Mouse (Mus musculus): Measurements from ENCODE around the gene Snrpa1. TPM values are rescaled to one million over a fixed set of nuclear protein-coding genes. Genes with fewer than 3 reads are reported as not detected.
"Not testable (repeated sequence)": the region's sequence is repeated elsewhere in the genome, so short reads cannot be mapped to it uniquely, and the experiment has no call there.

Snrpa1 gene
- 107 and 126 TPM in 2 replicates for total RNA-seq (2017)

DNA sequence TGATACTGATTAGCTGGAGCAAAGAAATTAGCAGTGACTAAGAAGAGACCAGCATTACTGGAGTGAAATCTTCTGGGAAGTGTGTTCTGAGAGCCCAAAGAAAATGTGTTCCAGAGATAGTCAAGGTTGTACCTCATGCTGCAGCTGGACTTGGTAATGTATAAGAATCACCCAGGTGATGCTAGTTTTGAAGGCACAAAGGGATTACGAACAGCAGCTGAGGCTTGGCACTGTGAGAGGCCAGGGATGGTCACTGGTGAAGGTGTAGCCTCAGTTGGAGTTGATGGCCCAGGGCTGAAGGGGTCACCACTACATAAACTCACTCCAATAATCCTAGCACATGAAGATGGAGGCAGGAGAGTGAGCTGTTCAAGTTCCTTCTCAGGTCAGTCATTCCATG is at the start of gene Snrpa1:
Snrpa1 (plus strand) TSS at position 301 of the 400 bp plus-strand sequence.
- ATAC-seq (replicated peaks in 1 of 2; ENCODE audit: insufficient read depth in 1 of 2, low FRiP score in 2 of 2, low TSS enrichment in 1 of 2, low read depth in 1 of 2, poor library complexity in 2 of 2, severe bottlenecking in 2 of 2) = no peak

DNA sequence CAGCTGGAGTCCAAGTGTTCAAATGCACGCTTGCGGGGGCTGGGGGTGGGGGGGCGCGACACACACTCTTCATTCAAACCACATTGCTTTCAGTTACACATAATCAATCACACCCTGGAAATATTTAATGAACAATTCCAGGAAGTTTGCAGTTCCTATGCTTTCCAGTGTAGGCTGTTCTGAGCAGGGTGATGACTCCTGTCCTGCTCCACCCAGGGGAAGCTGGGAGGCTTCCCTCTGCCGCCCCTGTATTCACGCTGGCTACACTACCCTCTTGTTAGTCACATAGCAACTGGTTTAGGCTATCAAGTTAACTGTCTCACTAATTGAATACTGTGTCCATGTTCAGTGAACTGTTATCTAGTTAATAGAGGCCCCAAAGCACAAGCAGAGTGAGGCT is 48.3 kb upstream of the Snrpa1 start:
- no peak for ATAC-seq (replicated peaks in 1 of 2; ENCODE audit: insufficient read depth in 1 of 2, low FRiP score in 2 of 2, low TSS enrichment in 1 of 2, low read depth in 1 of 2, poor library complexity in 2 of 2, severe bottlenecking in 2 of 2)

DNA sequence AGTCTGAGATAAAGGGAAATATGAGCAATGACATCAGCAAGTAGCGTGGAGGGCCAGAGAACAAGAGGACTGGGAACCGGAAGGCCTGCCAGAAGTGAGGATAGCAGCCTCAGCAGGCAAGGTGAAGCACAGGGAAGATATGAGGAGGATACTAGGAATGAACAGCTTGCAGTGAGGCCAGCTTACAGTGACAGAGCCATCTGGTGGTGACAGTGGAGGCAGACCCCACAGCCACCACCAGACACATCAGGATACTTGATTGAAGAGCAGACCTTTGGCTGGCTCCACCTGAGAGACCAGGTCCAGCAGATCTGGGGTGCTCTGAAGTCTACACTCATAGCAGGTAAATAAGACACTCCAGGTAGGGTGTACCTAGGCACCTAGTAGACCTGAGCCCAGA is 31.1 kb upstream of the Snrpa1 start:
- ATAC-seq (replicated peaks in 1 of 2; ENCODE audit: insufficient read depth in 1 of 2, low FRiP score in 2 of 2, low TSS enrichment in 1 of 2, low read depth in 1 of 2, poor library complexity in 2 of 2, severe bottlenecking in 2 of 2) = no peak

DNA sequence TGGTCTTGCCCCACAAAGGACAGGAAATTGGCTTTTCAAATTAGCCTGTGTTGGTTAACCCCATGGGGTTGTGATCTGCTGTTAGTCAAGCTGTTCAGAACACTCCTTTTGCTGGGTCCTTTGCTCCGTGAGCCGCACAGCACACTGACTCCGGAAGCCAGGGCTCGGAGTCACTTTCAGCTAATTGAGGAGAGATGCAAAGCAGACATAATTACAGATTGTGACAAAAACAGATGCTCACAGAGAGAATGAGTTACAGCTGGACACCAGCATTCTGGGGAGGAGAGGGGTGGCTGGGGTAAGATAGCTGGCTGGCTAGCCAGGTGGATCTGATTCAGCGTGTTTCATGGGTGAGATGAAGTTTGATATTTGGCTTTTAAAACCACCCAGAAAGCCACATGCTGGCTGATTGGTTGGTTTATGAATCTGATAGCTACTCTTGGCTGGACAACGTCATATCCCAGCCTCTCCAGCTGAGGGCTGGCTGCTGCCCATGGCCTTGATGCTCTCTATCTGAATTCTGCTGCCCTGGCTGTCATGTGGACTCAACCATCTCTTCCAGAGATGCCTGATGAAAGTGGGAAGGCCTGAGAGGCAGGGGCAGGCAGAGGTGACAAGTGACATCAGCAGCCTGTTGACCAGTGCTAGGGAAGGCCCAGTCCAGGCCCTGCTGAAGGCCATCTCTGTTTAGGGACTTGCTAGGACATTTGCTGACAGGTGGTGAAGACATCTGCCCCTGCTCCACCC is 29.9 kb upstream of the Snrpa1 start:
- ATAC-seq (replicated peaks in 1 of 2; ENCODE audit: insufficient read depth in 1 of 2, low FRiP score in 2 of 2, low TSS enrichment in 1 of 2, low read depth in 1 of 2, poor library complexity in 2 of 2, severe bottlenecking in 2 of 2) = no peak

DNA sequence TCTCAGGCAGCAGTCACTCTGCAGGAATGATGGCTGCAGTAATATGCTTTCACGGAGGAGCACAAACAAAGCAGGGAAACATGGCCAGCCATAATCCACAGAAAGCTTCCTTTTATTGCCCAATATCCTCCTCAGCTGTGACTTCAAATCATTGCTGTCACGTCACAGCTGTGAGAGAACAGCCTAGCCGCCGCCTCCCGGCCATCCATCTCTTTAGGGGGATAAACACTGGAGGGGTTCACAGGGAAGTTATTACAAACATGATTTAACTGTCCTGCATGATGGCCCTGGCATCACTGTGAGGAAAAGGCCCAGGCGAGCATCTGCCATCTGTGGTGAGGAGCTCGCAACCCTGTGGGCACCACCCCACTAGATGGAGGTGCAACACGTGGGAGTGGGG is 22.0 kb upstream of the Snrpa1 start:
- no peak for ATAC-seq (replicated peaks in 1 of 2; ENCODE audit: insufficient read depth in 1 of 2, low FRiP score in 2 of 2, low TSS enrichment in 1 of 2, low read depth in 1 of 2, poor library complexity in 2 of 2, severe bottlenecking in 2 of 2)

DNA sequence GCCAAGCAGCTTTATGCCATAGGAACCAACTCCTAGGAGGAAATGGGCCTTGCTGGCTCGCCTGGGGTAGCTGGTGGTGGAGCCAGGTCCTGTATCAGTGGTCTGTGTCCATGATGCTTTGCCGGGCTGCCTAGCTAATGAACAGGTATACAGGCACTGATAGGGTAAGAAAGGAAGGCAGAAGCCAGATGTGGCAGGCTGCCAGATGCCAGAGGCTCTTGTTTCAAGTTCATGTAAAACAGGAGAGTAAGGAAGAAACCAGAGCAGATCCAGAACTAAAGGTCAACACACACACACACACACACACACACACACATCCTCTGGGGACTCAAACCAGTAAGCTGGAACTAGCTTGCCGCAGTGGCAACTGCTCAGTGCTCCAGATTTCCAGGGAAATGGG is 20.5 kb upstream of the Snrpa1 start:
- ATAC-seq (replicated peaks in 1 of 2; ENCODE audit: insufficient read depth in 1 of 2, low FRiP score in 2 of 2, low TSS enrichment in 1 of 2, low read depth in 1 of 2, poor library complexity in 2 of 2, severe bottlenecking in 2 of 2) = no peak

DNA sequence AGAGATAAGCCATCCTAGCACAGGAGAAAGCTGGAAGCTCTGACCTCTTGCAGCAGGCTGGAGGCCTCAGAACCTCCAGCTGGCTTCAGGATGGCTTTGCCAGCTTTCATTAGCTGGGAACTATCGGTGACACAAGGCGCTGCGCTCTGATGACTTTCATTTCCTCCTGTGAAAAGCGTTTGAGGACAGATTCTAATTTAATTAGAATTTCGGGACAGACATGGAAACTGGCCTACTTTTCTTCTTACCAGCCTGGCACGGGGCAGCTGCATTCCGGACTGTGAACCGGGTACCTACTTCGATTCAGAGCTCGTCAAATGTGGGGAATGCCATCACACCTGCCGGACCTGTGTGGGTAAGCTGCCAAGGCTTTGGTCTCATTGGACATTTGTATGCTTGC is 20.1 kb upstream of the Snrpa1 start:
- ATAC-seq (replicated peaks in 1 of 2; ENCODE audit: insufficient read depth in 1 of 2, low FRiP score in 2 of 2, low TSS enrichment in 1 of 2, low read depth in 1 of 2, poor library complexity in 2 of 2, severe bottlenecking in 2 of 2) = no peak

DNA sequence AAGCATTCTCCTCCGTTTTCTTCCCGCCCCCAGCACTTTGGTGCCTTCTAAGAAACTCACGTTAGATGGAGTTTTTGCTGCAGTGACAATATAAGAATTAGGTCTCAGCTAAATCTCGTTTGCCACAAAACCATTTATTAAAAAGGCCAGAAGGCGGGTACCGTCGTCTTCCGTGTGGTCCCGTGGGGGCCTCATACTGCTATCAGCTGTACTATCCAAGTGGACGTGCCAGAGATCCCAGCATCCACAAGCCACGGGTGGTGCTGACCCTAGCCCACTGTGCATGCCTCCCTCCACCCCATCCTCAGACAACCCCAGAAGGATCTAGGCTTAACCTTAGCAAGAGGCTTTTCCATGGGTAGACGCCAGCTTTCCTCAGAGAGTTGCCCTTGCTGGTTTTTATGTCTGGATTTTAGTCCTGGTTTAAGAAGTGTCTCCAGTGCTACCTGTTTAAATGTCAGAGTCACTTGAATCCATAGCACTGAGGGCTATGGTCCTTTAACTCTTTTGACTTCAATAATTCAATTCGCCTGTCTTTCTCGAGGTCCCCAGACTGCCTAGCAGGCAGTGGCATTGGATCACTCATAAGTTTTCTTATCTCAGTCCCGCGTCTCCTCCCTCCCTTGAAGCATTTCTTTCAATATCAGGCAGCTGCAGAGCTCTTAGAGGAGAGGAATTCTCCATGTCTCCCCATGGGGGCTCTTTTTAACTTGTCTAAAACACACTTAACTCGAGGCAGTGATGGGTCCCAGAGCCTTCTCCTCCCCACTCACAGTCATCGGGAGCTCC is 18.6 kb upstream of the Snrpa1 start:
- ATAC-seq (replicated peaks in 1 of 2; ENCODE audit: insufficient read depth in 1 of 2, low FRiP score in 2 of 2, low TSS enrichment in 1 of 2, low read depth in 1 of 2, poor library complexity in 2 of 2, severe bottlenecking in 2 of 2) = no peak

DNA sequence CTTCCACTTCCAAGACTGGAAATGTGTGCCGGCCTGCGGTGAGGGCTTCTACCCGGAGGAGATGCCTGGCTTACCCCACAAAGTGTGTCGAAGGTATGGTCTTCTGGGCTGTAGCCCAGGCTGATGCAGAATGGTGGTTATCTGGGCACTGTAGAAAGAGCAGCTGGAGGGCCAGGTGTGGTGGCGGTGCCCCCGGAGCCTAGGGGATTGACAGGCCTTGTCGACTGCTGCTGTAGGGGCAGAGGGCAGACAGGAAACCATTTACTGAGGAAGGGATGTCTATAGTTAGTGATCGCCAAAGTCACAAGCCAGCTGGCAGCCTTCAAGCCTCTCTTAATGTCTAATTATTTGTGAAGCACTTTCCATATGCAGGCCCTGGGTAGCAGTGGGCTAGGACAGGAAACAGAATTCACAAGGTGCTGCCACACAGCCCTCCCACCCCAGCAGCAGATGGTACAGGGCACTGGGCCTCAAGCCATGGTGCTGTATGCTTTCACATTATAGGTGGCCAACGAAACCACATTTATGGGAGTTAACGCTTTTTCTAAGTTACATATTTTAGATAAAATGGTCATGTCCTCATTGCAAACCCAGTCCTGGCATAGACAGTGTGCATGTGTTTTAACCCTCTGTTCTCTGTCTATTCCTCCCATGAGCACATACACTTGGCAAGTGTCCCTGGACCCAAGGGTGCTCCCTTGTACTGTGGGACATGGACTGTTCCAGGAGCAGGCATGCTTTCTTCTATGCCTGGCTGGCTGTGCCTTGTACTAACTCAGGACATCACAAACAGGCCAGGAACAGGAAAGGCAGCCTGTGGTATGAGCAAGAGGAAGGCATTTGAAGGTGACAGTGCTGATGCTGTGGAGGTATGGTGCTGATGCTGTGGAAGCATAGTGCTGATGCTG is 15.0 kb upstream of the Snrpa1 start, which contains the start of gene Gm45213:
Gm45213 (plus strand) TSS at position 51 of the 908 bp plus-strand sequence.
- peak; percentile 53 to 72 for ATAC-seq (replicated peaks in 1 of 2; ENCODE audit: insufficient read depth in 1 of 2, low FRiP score in 2 of 2, low TSS enrichment in 1 of 2, low read depth in 1 of 2, poor library complexity in 2 of 2, severe bottlenecking in 2 of 2)

DNA sequence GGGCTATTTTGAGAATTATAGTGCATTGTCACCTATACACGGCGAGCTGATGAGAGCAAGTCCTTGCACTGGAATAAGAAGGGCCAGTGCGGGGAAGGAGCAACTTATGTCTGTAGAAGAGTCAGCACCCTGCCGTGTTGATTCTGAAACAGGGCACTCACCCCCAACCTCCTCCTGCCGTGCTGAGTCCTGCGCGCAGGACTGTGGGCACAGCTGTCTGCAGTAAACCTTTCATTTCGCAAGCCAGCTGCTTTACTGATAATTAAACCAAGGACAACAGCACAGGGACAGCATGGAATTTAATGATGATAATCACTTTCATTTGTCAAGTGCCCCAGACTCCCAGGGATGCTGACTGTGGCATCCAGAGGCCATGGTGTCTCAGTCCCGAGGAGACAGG is 14.2 kb upstream of the Snrpa1 start:
- no peak for ATAC-seq (replicated peaks in 1 of 2; ENCODE audit: insufficient read depth in 1 of 2, low FRiP score in 2 of 2, low TSS enrichment in 1 of 2, low read depth in 1 of 2, poor library complexity in 2 of 2, severe bottlenecking in 2 of 2)

DNA sequence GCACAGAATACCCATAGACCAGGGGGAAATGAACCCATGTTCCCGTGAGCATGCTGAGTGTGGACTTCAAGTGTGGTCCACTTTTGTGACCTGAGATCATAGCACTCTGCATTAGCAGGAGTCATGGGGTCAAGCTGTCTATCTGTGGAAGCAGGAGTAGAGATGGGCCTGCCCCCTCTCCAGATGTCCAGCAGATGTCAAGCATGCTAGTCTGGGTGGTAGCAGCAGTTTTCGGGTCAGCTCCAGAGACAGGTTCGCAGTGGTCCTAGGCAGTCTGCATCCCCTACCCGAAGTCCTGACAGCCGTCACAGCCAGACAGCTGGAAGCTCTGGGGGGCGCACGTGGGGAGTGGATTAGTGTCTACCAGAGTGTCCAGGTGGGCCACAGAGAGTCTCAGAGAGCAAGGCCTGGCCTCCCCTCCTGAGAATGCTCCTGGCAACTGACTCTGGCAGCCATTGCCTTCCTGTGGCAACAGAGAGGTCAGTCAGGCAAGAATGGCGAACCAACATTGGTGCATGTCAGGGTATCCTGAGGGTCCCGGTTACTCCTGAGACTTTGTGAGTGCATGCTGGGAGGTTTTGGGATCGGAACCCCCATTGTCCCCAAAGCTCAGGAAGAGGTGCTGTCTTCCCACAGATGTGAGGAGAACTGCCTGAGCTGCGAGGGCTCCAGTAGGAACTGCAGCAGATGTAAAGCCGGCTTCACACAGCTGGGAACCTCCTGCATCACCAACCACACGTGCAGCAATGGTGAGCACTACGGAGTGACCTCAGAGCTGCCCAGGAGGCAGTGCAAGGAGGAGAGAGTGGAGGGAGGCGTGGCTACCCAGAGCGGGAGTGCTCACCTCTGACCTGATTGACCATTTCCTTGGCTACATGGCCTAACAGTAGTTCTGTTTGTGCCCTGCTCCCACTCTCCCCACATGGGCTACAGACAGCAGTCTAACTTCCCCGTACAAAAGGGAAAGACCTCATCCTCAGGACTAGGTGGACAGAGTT is 11.6 kb upstream of the Snrpa1 start:
- no peak for ATAC-seq (replicated peaks in 1 of 2; ENCODE audit: insufficient read depth in 1 of 2, low FRiP score in 2 of 2, low TSS enrichment in 1 of 2, low read depth in 1 of 2, poor library complexity in 2 of 2, severe bottlenecking in 2 of 2)

DNA sequence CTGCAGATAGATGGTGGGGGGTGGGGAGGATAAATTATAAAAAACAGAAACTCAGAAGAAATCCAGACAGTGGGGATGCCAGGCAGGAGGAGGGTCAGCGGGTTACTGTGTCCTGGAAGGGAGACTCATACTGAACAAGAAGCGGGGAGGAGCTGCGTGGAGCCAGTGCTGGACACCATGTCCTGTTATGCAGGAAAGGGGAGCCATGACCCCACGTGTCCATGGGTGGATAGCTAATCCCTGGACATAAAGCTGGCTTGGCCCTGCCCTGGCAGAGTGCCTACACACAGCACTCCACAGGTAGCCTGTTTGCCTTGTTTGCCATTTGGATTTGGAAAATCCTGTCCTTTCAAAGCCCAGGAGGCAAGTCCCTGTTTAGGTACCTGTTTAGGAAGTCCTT is 10.8 kb upstream of the Snrpa1 start:
- ATAC-seq (replicated peaks in 1 of 2; ENCODE audit: insufficient read depth in 1 of 2, low FRiP score in 2 of 2, low TSS enrichment in 1 of 2, low read depth in 1 of 2, poor library complexity in 2 of 2, severe bottlenecking in 2 of 2) = no peak

DNA sequence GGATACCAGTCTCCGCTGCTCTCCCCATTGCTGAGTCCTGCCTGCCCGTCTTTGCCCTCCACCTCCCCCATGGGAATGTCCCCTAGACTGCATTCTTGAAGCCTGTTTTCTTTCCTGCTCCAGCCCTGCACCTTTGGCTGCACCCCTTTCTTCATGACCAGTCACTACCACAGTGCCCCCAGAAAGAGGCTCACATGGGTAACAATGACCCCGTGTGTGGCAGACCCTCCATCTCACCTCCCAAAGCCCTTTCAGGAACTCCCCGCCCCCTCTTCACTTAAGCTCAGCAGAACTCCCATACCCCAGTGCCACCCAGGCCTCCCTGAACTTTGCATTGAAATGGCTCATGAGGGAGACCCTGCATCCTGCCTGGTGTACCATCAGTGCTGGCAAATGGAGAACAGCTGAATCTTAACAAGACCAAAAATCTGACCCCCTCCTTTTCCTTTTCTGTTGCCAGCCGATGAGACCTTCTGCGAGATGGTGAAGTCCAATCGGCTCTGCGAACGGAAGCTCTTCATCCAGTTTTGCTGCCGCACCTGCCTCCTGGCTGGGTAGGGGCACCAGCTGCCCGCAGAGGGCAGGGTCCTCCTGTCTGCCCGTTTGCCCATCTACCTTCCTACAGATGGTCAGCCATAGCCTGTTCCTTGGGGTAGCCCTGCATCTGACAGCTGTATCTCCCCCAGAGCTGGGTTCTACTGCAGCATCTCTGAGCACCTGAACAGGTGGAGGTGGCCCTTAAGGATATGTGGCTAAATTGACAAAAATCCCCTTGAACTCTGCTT is 10.2 kb upstream of the Snrpa1 start:
- ATAC-seq (replicated peaks in 1 of 2; ENCODE audit: insufficient read depth in 1 of 2, low FRiP score in 2 of 2, low TSS enrichment in 1 of 2, low read depth in 1 of 2, poor library complexity in 2 of 2, severe bottlenecking in 2 of 2) = no peak

DNA sequence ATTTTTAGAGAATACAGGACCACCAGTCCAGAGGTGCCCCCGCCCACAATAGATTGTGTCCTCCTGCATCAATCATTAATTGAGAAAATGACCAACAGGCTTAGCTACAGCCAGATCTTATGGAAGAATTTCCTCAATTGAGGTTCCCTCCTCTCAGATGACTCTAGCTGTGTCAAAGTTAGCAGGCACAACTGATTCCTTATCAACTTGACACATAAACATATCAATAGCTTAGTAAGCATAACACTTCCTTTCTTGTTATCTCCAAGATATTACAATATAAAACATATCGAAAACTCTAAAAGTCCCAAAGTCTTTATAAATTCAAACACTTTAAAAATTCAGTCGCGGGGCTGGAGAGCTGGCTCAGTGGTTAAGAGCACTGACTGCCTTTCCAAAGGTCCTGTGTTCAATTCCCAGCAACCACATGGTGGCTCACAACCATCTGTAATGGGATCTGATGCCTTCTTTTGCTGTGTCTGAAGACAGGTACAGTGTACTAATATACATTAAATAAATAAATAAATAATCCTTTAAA is 4.8 kb upstream of the Snrpa1 start:
- no peak for ATAC-seq (replicated peaks in 1 of 2; ENCODE audit: insufficient read depth in 1 of 2, low FRiP score in 2 of 2, low TSS enrichment in 1 of 2, low read depth in 1 of 2, poor library complexity in 2 of 2, severe bottlenecking in 2 of 2)

DNA sequence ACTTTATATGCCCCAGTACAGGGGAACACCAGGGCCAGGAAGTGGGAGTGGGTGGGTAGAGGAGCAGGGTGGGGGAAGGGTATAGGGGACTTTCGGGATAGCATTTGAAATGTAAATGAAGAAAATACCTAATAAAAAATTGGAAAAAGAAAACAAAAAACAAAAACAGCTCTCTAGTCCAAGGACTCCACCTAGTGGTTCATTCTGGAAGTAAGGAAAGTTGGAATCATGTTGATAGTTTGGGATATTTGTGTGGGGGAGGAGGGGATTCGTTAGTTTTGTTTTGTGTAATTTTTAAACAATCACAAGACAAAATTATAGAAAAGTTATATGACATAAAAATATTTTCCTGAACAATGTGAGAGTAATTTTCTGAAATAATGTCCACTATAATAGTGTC is 3.4 kb upstream of the Snrpa1 start:
- not testable (repeated sequence) for ATAC-seq (replicated peaks in 1 of 2; ENCODE audit: insufficient read depth in 1 of 2, low FRiP score in 2 of 2, low TSS enrichment in 1 of 2, low read depth in 1 of 2, poor library complexity in 2 of 2, severe bottlenecking in 2 of 2)

Data from hematopoietic stem cell, adult 5-6 weeks (primary cell).